Mouse (Mus musculus) heart, adult 2 months (tissue): ENCODE measurements at regions not wholly inside any gene's neighbourhood (a gene's known extent, or its start where the extent isn't known, plus 50 kb on each side); places are given as distances from the start of the nearest gene placed in this dataset.
A peak's percentile ranks its signal among the peaks of the same experiment; 100 is the strongest.

Source experiments
- CTCF ChIP-seq: fragments of 200-600 bp; IDR thresholded peaks from 2 replicates; pipeline ENCODE4 v1.8.1; 2022; ENCODE audit warnings: antibody characterized with exemption, mild to moderate bottlenecking, moderate library complexity
- EP300 ChIP-seq: fragments of 200-500 bp; IDR thresholded peaks from 2 replicates; pipeline ENCODE4 v1.6.1; 2011; ENCODE audit warnings: low read depth, low read length, control low read depth; ENCODE audit not compliant: insufficient read depth
- POLR2A ChIP-seq: fragments of 200-500 bp; IDR thresholded peaks from 2 replicates; pipeline ENCODE4 v1.6.1; 2011; ENCODE audit warnings: mild to moderate bottlenecking, low read depth, low read length, control low read depth; ENCODE audit not compliant: insufficient read depth

DNA sequence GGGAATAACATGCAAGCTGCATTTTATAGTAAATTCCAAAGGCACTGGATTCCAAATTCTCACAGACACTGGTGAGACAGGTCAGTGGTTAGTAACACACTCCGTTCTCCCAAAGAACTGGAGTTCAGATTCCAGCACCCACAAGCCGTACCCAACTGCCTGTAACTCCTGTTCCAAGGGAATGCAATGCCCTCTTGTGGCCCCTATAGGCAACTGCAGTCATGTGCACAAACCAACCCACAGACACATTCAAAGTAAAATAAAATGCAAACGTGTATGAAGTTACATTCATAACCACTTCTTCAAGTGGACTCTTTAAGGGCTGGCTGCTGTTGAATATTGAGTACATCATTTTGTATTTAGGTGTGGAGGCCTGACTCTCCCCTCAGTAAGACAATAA is 85.5 kb upstream of the Zcchc2 start:
- TF ChIP-seq POLR2A (no peak), CTCF (peak; percentile 57), EP300 (no peak)
